Mouse (Mus musculus) spleen, postnatal 36 days (tissue): ENCODE measurements at regions not wholly inside any gene's neighbourhood (a gene's known extent, or its start where the extent isn't known, plus 50 kb on each side); places are given as distances from the start of the nearest gene placed in this dataset.
A peak's percentile ranks its signal among the peaks of the same experiment; 100 is the strongest.

Experiments
- DNase-seq, 2 experiments: peaks; one replicate each; pipeline ENCODE4 v3.0.0; 2022; ENCODE audit warnings: low spot score in 2 of 2, mixed read lengths in 1 of 2

GRCm38 (mm10) chr3:143807544-143807943, 397.5 kb downstream of the Lmo4 start:
- no peak for DNase-seq

DNA sequence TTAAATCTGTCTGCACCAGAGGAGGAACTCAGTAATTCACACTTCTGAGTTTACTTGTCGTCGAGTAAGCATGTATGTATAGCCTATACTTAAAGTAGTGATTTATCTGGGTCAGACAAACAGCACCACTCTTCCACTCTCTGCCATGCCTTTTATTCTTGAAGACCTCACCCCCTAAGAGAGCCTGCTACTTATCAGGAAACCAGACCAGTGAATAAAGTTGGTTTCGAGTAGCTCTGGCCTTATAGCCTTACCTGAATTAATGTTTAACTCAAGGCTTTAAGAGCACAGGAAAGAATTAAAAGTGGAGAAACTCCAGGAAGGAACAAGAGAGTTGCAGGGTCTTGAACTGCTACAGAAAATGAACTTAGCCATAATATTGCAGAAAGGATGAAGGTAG, 398.1 kb downstream of the Lmo4 start:
- no peak for DNase-seq

DNA sequence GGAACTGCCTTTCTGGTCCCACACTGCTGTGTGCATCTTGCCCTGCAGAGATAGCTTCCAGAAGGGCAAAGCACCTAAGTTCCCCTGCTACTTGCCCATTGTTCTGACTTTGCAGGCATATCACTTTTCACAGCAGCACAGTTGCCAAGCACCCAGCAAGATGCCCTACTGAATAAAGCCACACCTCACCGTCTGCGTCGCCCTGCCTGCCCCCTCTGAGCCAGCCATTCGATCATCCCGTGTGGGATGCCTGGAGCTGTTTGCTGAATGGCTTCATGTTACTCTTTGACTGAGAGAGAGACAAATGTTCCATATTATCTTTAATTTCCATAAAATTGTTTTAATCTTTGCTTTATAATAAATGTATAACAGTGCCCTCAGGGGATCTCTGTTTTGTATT, 407.2 kb downstream of the Lmo4 start:
- no peak for DNase-seq

DNA sequence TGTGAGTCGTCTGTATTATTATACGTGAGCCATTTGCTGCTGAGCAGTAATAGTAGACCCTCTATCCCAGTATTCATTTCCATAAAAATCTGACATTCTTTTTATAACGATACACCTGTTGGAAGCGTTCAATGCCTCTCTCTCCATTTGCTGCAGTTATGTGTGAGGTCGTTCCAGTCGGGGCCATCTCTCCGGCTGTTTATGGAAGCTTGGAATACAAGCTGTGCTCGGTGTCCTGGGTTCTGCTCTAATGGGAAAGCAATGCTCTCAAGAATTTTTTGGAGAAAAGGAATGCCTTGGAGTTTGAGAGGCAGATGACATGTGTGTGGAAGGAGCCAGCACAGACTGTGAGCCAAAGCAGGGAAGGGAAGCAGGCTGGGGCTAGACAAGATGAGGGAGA, 414.1 kb downstream of the Lmo4 start:
- DNase-seq = no peak

- no peak for DNase-seq
Measured at GRCm38 (mm10) chr3:143789932-143790570, 415.0 kb downstream of the Lmo4 start.

DNA sequence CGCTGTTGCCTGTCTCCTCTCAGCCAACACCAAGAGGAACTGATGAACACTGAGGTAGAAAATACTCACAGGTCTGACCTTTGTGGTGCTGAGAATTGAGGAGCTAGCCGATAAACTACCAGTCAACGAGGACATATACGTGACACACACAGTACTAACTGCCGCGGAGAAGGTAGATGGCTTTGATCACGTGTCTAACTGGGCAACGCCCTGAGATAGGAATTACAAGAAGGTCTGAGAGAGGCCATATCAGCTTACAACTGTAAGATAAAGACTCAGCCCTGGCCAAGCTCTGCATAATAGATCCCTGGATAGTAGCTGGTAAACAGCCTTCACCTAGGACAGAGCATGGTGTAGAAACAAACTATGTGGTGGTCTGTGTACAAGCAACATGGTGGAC, 418.1 kb downstream of the Lmo4 start:
- DNase-seq = no peak

- no peak for DNase-seq
Measured at GRCm38 (mm10) chr3:143784353-143784791, 420.6 kb downstream of the Lmo4 start.

GRCm38 (mm10) chr3:143778161-143778560, 426.9 kb downstream of the Lmo4 start:
- DNase-seq = no peak

DNA sequence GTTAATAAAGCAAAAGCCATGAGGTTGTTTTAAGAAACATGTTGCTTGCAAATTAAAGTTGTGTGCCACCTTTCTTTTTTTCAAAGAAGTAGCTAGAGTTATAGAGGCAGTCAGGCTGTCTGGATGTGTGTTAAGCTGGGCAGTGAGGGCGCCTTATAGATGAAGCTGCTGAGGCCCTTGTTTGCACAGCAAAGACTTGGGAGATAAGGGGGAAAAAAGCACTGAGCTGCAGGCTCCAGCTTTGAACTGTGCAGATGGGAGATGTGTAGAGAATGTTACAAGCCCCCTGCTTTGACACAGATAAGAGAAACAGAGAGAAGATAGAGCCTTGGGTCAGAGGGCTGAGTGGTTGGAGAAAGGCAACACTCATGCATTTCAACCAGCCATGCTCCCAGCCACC, 445.7 kb downstream of the Lmo4 start:
- DNase-seq = no peak

DNA sequence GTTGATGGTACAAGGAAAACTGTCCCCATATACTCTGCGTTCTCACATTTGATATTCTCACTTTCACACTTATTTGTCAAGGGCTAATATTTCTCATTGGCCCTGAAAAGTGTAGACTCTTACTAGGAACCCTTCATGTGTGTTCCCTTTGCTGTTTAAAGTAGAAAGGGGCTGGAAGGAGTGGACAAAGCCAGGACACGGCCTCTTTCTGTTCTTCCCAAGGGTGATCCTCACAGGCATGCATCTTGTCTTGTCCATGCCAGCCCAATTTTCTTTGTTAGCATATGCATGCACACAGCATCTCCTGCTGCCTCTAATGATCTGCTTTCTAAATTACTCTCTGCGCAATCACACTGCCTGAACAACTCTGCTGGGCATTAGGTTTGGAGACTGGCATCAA, 451.8 kb downstream of the Lmo4 start:
- DNase-seq = no peak

GRCm38 (mm10) chr3:143752660-143753059, 452.4 kb downstream of the Lmo4 start:
- no peak for DNase-seq

DNA sequence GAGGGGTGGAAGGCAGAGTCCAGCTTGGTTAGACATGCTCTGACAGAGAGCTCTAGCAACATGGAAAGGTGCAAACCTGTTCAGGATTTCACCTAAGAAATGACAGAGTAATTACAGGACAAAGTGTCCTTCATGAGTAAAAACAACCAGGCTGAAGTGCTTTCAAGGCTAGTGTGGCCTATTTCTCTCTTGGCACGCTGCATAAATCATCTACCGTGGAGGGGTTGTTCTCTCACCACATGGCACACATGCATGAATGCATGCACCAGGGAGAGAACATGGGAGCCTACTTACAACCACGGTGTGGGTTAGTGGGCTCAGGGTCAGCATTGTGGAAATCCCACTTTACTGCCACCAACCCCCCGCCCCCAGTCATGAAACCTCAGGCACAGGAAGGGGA, 454.9 kb downstream of the Lmo4 start:
- DNase-seq = no peak

DNA sequence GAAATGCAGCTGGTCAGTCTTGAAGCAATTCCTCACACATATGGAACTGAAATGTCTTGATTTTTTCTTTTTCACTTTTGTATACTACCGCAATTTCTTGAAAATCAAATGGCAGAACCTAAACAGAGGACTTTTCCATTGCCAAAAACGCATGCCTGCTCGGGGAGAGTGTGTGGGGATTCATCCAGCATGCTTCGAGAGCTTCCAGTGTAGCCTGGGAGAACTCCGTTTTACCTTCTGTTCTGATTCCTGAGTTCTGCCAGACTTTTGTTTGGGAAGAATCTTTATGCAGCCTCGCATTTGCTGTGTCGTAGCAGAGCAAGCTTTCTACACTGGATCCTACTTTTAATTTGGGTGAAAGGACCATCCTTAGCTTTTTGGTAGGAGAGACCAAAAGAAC, 461.4 kb downstream of the Lmo4 start:
- no peak for DNase-seq

- DNase-seq = no peak
Measured at GRCm38 (mm10) chr3:143742786-143743571, 462.0 kb downstream of the Lmo4 start.

- DNase-seq = no peak
Measured at GRCm38 (mm10) chr3:143738676-143739075, 466.3 kb downstream of the Lmo4 start.

GRCm38 (mm10) chr3:143737844-143738243, 467.2 kb downstream of the Lmo4 start:
- peak in 1 of 2 experiments; percentile 11 for DNase-seq

GRCm38 (mm10) chr3:143736651-143737398, 468.2 kb downstream of the Lmo4 start:
- no peak for DNase-seq

- no peak for DNase-seq
Measured at GRCm38 (mm10) chr3:143734791-143735190, 470.2 kb downstream of the Lmo4 start.

DNA sequence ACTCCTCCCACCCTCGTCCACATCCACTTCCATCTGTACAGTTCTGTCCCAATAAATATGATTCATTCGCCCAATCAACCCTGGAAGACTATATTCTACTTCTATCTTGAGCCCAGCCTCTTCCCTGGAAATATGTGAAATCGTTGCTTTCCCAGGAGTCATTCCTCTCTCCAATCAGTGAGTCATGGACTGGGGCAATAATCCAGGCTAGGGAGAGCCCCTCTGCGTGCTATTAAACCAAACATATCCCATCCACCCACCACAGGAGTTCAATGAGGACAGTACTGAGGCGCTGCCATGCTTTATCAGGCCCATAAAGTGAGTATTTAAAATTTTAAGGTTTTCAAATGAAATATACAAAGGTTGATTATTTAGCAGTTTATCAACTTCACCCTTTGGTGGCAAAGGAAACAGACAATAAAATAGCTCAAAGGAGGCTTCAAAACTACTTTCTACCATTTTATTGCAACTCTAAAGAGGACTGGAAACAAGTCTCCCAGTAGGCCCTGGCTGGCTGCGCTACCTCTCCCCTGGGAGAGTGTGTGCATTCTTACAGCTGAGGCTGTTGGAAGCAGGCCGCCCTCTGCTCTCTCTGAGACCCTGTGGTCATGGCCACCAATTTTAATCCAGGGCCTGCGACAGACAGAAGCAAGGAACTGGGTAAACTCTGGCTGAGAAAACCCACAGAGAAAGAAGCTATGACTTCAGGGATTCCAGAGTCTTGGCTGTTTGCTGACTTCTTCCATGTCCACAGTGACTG, 471.9 kb downstream of the Lmo4 start:
- no peak for DNase-seq

GRCm38 (mm10) chr3:143729473-143730076, 475.4 kb downstream of the Lmo4 start:
- DNase-seq = no peak

DNA sequence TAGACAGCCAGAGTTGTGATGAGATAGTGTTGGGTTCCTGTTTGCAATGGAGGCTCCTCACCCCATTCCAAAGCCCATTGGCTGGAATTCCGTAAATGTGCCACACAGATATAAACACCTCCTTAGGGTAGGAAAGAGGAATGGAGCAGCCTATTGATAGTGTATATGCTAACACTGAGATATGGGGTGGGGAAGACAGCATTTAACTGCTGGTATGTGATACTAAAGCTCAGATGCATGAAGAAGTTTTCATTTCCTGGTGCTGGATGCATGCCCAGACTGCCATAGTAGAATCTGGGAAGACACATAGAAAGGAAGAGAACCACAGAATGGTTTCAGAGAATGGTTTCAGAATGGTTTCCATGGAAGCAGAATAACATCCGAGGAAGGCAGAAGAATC, 482.4 kb downstream of the Lmo4 start:
- DNase-seq = no peak

DNA sequence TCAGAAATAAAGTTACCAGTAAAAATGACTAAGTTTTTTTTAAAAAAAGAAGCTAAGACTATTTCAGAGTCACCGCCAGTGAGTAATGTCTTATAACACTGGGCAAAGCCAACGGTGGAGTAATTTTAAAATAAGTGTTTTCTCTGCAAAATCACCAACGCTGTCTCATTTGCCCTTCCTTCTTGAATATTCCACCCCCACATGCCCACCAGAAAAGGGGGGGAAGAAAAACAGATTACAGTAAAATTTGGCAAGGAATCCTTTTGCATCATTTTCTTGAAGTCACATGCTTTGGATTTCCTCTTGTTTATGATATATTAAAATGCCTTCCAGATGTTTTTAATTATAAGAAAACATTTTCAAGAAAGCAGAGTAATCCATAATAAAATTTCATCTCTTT, 482.9 kb downstream of the Lmo4 start:
- no peak for DNase-seq
